Mouse (Mus musculus): ENCODE measurements around the gene Trdmt1.

DNA sequence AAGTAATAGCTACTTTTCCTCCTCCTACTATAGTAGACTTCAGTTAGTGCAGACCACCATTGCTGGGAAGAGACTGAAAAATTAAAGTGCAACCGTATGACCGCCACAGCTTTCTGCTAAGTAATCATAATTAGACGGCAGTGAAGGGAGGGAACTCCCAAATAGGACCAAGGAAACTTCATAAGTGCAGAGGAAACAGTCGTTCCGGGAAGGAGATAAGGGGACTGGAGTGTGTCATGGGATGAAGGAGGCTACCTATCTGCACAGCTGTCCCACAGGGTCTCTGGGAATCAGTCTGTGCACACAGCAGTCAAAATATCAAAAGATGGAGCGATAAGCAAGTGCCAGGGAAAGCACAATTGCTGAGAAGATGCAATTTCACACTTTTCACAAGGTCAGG, 13.8 kb downstream of the Trdmt1 start:
- TF ChIP-seq POLR2A (IDR thresholded peaks at IDR 0.05; ENCODE audit: borderline replicate concordance, control insufficient read depth, low read depth, low read length) (no peak), CTCF (IDR thresholded peaks at IDR 0.05; ENCODE audit: control insufficient read depth, insufficient read depth, low read length) (no peak)

Measured in bone marrow, adult 2 months (tissue).